Mouse (Mus musculus) gastrocnemius, adult 2 months (tissue): ENCODE measurements around the gene Gm11559. TPM values are rescaled to one million over a fixed set of nuclear protein-coding genes. Genes with fewer than 3 reads are reported as not detected.
"Not testable (repeated sequence)": the region's sequence is repeated elsewhere in the genome, so short reads cannot be mapped to it uniquely, and the experiment has no call there.

Experiments
- DNase-seq: peaks from one replicate; pipeline ENCODE4 v3.0.0; 2022
- H3K27ac ChIP-seq: fragments of 200-600 bp; 2 replicates; pipeline ENCODE4 v1.8.1; 2022; ENCODE audit warnings: mild to moderate bottlenecking
- H3K4me3 ChIP-seq: fragments of 200-600 bp; 2 replicates; pipeline ENCODE4 v1.8.1; 2022; ENCODE audit warnings: mild to moderate bottlenecking, moderate library complexity
- CTCF ChIP-seq: fragments of 200-600 bp; IDR thresholded peaks from 2 replicates; pipeline ENCODE4 v1.8.1; 2022; ENCODE audit warnings: antibody characterized with exemption, mild to moderate bottlenecking, moderate library complexity
- intact Hi-C: fragments of 180-260 bp; cut with DNase I; formaldehyde crosslinking; loops from one replicate; pipeline ENCODE4 v1.15.1; 2025
- long read RNA-seq, 2 experiments: library from polyadenylated mRNA; stranded (forward); transcript quantifications; one replicate each; pipeline ENCODE4 v2.0.0; 2021
- total RNA-seq, 2 experiments: library from RNA; stranded (reverse); gene quantifications; 2 replicates each; pipeline ENCODE4 v1.2.3; 2021

The Gm11559 gene
- total RNA-seq, result not detected
- long read RNA-seq, experiment 1, result 0 reads
- long read RNA-seq, experiment 2, result 0 reads

GRCm38 (mm10) chr11:99864176-99864575 is at the start of gene Gm11559:
Gene Gm11559, plus strand, starts transcription at chr11:99864476.
- DNase-seq, intact Hi-C loops, H3K27ac ChIP-seq, H3K4me3 ChIP-seq: not testable (repeated sequence)

GRCm38 (mm10) chr11:99815566-99815965 is 48.7 kb upstream of the Gm11559 start, which contains the start of gene Gm11564:
Gene Gm11564, minus strand, starts transcription at chr11:99815666.
- DNase-seq, H3K4me3 ChIP-seq, H3K27ac ChIP-seq, intact Hi-C loops: not testable (repeated sequence)

GRCm38 (mm10) chr11:99837966-99838365 is 26.3 kb upstream of the Gm11559 start, which contains the start of gene 2300003K06Rik:
Gene 2300003K06Rik, minus strand, starts transcription at chr11:99838066.
- TF ChIP-seq CTCF, result no peak
- H3K4me3 ChIP-seq, result no peak within 1 kb of the TSS
- no peak within 1 kb of the TSS for H3K27ac ChIP-seq
- intact Hi-C loops, result no loop called here
- no peak for DNase-seq

GRCm38 (mm10) chr11:99842185-99842584 is 22.1 kb upstream of the Gm11559 start:
- H3K27ac ChIP-seq, result no peak overlapping the region
- intact Hi-C loops, result no loop called here
- no peak overlapping the region for H3K4me3 ChIP-seq
- DNase-seq, result no peak
- no peak for TF ChIP-seq CTCF

- no peak for TF ChIP-seq CTCF
- no peak for DNase-seq
- H3K4me3 ChIP-seq, result no peak overlapping the region
- intact Hi-C loops, result no loop called here
- H3K27ac ChIP-seq, result no peak overlapping the region
Observed at GRCm38 (mm10) chr11:99846746-99847145, 17.5 kb upstream of the Gm11559 start.

GRCm38 (mm10) chr11:99851508-99851907 is 12.8 kb upstream of the Gm11559 start, which contains the start of gene Krtap4-16:
Gene Krtap4-16, minus strand, starts transcription at chr11:99851608.
- DNase-seq, result no peak
- Histone ChIP-seq H3K27ac (no peak within 1 kb of the TSS), H3K4me3 (no peak within 1 kb of the TSS)
- intact Hi-C loops, result no loop called here
- TF ChIP-seq CTCF, result no peak

GRCm38 (mm10) chr11:99854121-99854520 is 10.2 kb upstream of the Gm11559 start:
- TF ChIP-seq CTCF, result no peak
- intact Hi-C loops, result no loop called here
- no peak for DNase-seq
- Histone ChIP-seq H3K4me3 (no peak overlapping the region), H3K27ac (no peak overlapping the region)

- no peak within 1 kb of the TSS for H3K27ac ChIP-seq
- TF ChIP-seq CTCF, result no peak
- H3K4me3 ChIP-seq, result no peak within 1 kb of the TSS
- no peak for DNase-seq
- intact Hi-C loops, result no loop called here
Observed at GRCm38 (mm10) chr11:99857617-99858016, 6.7 kb upstream of the Gm11559 start, which contains the start of gene Gm11568. Gene Gm11568, plus strand, starts transcription at chr11:99857917.

- no peak for TF ChIP-seq CTCF
Observed at GRCm38 (mm10) chr11:99858761-99859160, 5.5 kb upstream of the Gm11559 start.

GRCm38 (mm10) chr11:99873089-99873488 is 8.8 kb downstream of the Gm11559 start, which contains the start of gene Krtap9-1:
Gene Krtap9-1, plus strand, starts transcription at chr11:99873389.
- intact Hi-C loops, result not testable (repeated sequence)

More at GRCm38 (mm10) chr11:99858761-99859160, 5.5 kb upstream of the Gm11559 start:
- DNase-seq, result no peak
- Histone ChIP-seq H3K27ac (no peak overlapping the region), H3K4me3 (no peak overlapping the region)
- intact Hi-C loops, result no loop called here

GRCm38 (mm10) chr11:99878887-99879286 is 14.6 kb downstream of the Gm11559 start, which contains the start of gene Gm11567:
Gene Gm11567, plus strand, starts transcription at chr11:99879187.
- H3K27ac ChIP-seq, H3K4me3 ChIP-seq, DNase-seq, intact Hi-C loops: not testable (repeated sequence)

More at GRCm38 (mm10) chr11:99873089-99873488, 8.8 kb downstream of the Gm11559 start, which contains the start of gene Krtap9-1:
- not testable (repeated sequence) for DNase-seq, H3K27ac ChIP-seq, H3K4me3 ChIP-seq

GRCm38 (mm10) chr11:99907620-99908019 is 43.3 kb downstream of the Gm11559 start, which contains the start of gene Krtap31-1:
Gene Krtap31-1, plus strand, starts transcription at chr11:99907920.
- Histone ChIP-seq H3K4me3 (no peak within 1 kb of the TSS), H3K27ac (no peak within 1 kb of the TSS)
- intact Hi-C loops, result no loop called here
- TF ChIP-seq CTCF, result no peak
- DNase-seq, result no peak

- DNase-seq, result no peak
- Histone ChIP-seq H3K27ac (no peak within 1 kb of the TSS), H3K4me3 (no peak within 1 kb of the TSS)
- intact Hi-C loops, result no loop called here
- TF ChIP-seq CTCF, result no peak
Observed at GRCm38 (mm10) chr11:99914451-99914850, 50.2 kb downstream of the Gm11559 start, which contains the start of gene Gm11565. Gene Gm11565, plus strand, starts transcription at chr11:99914751.

Other genes with a start within 250 kb of the Gm11559 start
- not detected for gene Krtap2-4, start 249.6 kb upstream of the Gm11559 start, total RNA-seq
- not detected for gene Gm11562, start 244.0 kb upstream of the Gm11559 start, total RNA-seq
- not detected for gene Krtap4-1, start 236.2 kb upstream of the Gm11559 start, total RNA-seq
- gene Krtap4-2, start 229.4 kb upstream of the Gm11559 start, total RNA-seq, result not detected
- not detected for gene Krtap4-7, start 220.4 kb upstream of the Gm11559 start, total RNA-seq
- not detected for gene Gm11555, start 214.2 kb upstream of the Gm11559 start, total RNA-seq
- gene Gm11563, start 205.5 kb upstream of the Gm11559 start, total RNA-seq, result not detected
- not detected for gene Krtap4-6, start 198.5 kb upstream of the Gm11559 start, total RNA-seq
- not detected for gene Gm14190, start 173.7 kb upstream of the Gm11559 start, total RNA-seq
- gene Gm14180, start 130.2 kb upstream of the Gm11559 start, total RNA-seq, result not detected
- not detected for gene Gm11595, start 91.6 kb upstream of the Gm11559 start, total RNA-seq
- not detected for gene Krtap4-8, start 83.8 kb upstream of the Gm11559 start, total RNA-seq
- gene Krtap4-9, start 79.3 kb upstream of the Gm11559 start, total RNA-seq, result not detected
- not detected for gene Gm11596, start 71.0 kb upstream of the Gm11559 start, total RNA-seq
- gene Gm11569, start 65.5 kb upstream of the Gm11559 start, total RNA-seq, result not detected
- not detected for gene Gm11554, start 60.0 kb upstream of the Gm11559 start, total RNA-seq
- not detected for gene Krtap4-13, start 54.6 kb upstream of the Gm11559 start, total RNA-seq
- gene Gm11564, start 48.8 kb upstream of the Gm11559 start, total RNA-seq, result not detected
- not detected for gene 2300003K06Rik, start 26.4 kb upstream of the Gm11559 start, total RNA-seq
- not detected for gene Krtap4-16, start 12.9 kb upstream of the Gm11559 start, total RNA-seq
- gene Gm11568, start 6.6 kb upstream of the Gm11559 start, total RNA-seq, result not detected
- not detected for gene Krtap9-1, start 8.9 kb downstream of the Gm11559 start, total RNA-seq
- gene Gm11567, start 14.7 kb downstream of the Gm11559 start, total RNA-seq, result not detected
- not detected for gene Krtap31-1, start 43.4 kb downstream of the Gm11559 start, total RNA-seq
- not detected for gene Gm11565, start 50.3 kb downstream of the Gm11559 start, total RNA-seq
- gene Krtap31-2, start 71.8 kb downstream of the Gm11559 start, total RNA-seq, result not detected
- not detected for gene Krtap9-5, start 84.0 kb downstream of the Gm11559 start, total RNA-seq
- not detected for gene Krtap29-1, start 114.6 kb downstream of the Gm11559 start, total RNA-seq
- not detected for gene Krtap16-1, start 122.1 kb downstream of the Gm11559 start, total RNA-seq
- gene Krtap17-1, start 129.5 kb downstream of the Gm11559 start, total RNA-seq, result not detected
- not detected for gene Krt33a, start 151.7 kb downstream of the Gm11559 start, total RNA-seq
- not detected for gene Krt33b, start 165.4 kb downstream of the Gm11559 start, total RNA-seq
- not detected for gene Krt34, start 177.1 kb downstream of the Gm11559 start, total RNA-seq
- not detected for gene Krt31, start 186.1 kb downstream of the Gm11559 start, total RNA-seq
- gene Krt32, start 223.8 kb downstream of the Gm11559 start, total RNA-seq, result not detected
- gene Krt35, start 231.8 kb downstream of the Gm11559 start, total RNA-seq, result not detected
- gene Krt36, start 241.2 kb downstream of the Gm11559 start, total RNA-seq, result not detected